Mouse (Mus musculus): ENCODE data around the gene Dusp1. TPM values are rescaled to one million over a fixed set of nuclear protein-coding genes. Genes with fewer than 3 reads are reported as not detected.

Gene Dusp1
- total RNA-seq, 2 experiments from 2014 or later: 43.8 to 46.4 TPM

- DNase-seq (ENCODE audit: low spot score in 2 of 2): no peak
These were observed 1.5 kb upstream of the Dusp1 start for GRCm38 (mm10) chr17:26563476-26563875.

- DNase-seq (ENCODE audit: low spot score in 2 of 2): no peak
These were observed 364 bp upstream of the Dusp1 start for GRCm38 (mm10) chr17:26562292-26562691.

DNA sequence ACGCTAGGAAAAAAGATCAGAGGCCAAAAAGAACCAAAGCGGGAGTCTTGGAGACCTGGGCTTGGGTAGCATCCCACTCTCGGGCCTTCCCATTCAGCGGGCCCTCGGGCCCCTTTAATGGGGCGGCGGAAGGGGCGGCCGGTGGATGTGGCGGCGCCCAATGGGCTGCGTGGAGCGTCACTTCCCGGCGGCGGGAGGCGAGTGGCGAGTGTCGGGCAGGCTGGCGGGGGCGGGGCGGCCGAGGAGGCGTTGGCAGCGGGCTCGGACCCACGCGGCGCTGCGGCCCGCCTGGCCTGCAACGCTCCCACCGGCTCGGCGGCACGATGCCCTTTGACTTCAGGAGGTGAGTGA is 663 bp downstream of the Dusp1 start, which contains the start of gene Ergic1:
Gene Ergic1 (plus strand): TSS at position 200 of the 351 bp plus-strand sequence.
- peak; percentile 82 to 87 for DNase-seq (ENCODE audit: low spot score in 2 of 2)

DNA sequence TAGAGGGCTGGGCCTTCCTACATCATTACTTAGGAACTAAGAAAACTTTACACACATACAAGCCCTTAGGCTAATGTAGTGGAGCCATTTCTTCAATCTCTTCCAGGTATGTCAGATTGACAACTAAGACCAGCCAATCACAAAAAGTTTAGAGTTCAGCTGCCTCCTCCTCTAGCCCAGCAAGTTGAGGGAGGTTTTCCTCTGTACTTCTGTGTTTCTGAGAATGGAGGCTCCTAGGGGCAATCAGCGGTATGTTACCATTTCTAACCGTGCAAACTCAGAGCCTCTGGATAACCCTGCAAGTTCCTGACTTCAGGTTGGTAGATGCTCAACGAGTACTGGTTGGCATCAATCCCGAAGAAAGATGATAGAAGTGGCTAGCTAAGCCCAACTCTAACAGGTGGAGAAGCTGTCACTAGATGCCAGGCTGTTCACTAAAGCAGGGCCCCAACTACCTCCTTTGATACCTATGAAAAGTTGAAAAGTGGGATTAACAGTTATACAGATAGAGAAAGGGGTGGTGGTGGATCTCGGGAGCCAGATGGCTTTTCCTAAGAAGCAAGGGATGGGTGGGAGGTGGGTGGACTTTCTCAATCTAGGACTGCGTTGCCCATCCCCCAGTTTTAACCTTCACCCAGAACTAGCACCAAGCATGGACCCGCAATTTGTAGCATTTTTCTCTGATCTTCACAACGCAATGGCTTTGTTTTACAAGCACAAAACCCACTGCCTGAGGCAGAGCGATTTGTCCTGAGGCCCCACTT is 1.2 kb downstream of the Dusp1 start:
- no peak for DNase-seq (ENCODE audit: low spot score in 2 of 2)

- DNase-seq (ENCODE audit: low spot score in 2 of 2): no peak
These were observed 8.9 kb downstream of the Dusp1 start for GRCm38 (mm10) chr17:26553033-26553432.

DNA sequence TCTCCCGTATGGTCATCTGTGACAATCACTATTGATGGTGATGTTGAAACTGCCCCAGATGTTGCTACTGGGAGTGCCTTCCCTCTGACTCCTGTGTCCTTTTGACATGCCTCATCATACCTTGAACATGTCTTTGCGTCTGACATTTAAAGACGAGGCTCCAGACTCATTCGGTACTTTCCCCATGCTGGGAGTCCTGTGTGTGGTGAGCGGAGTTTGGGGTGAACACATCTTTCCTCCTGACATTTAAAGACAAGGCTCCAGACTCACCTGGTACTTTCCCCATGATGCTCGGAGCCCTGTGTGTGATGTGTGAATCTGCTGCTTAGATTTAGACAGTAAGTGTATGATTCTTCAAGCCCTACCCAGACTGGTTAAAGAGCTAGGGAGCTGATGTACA is 10.8 kb downstream of the Dusp1 start:
- DNase-seq (ENCODE audit: low spot score in 2 of 2): no peak

- no peak for DNase-seq (ENCODE audit: low spot score in 2 of 2)
These were observed 12.6 kb downstream of the Dusp1 start for GRCm38 (mm10) chr17:26549148-26549809.

DNA sequence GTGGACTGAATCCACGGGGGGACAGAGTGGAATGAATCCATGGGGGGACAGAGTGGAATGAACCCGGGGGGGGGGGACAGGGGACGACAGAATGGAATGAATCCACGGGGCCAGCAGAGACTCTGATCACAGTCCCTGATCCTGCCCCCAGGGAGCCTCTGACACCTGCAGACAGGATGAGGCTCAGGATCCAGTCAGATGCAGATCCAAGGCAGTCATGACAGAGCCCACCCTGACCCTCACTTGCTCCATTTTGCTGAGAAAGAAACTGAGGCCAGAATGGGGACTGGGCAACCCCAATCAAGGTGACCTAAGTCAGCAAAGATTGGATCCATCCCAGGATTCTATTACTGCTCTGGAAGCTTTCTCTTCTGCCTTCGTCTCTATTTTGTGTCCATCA is 13.4 kb downstream of the Dusp1 start:
- no peak for DNase-seq (ENCODE audit: low spot score in 2 of 2)

- no peak for DNase-seq (ENCODE audit: low spot score in 2 of 2)
These were observed 14.2 kb downstream of the Dusp1 start for GRCm38 (mm10) chr17:26547771-26548170.

- DNase-seq (ENCODE audit: low spot score in 2 of 2): no peak
These were observed 17.5 kb downstream of the Dusp1 start for GRCm38 (mm10) chr17:26544319-26544963.

DNA sequence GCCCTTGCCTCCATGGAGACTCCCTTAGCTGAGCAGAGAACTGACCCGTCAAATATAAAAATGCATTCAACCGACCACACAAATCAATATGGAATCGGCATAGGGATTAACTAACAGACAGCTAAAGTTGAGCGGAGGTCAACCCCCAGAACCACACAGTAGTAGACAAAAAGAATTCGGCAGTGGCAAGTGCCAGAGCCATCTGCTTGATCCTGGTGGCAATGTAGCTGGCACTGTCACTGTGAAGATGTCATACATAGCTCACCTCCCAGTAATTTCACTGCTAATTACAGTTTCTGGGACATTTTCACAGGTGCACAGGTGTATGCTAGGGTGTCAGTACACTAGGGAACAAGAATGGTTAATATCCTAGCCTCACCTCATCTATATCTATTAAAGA is 21.8 kb downstream of the Dusp1 start:
- DNase-seq (ENCODE audit: low spot score in 2 of 2): no peak

GRCm38 (mm10) chr17:26537722-26538471 is 24.0 kb downstream of the Dusp1 start:
- no peak for DNase-seq (ENCODE audit: low spot score in 2 of 2)

GRCm38 (mm10) chr17:26535251-26536136 is 26.4 kb downstream of the Dusp1 start:
- no peak for DNase-seq (ENCODE audit: low spot score in 2 of 2)

- no peak for DNase-seq (ENCODE audit: low spot score in 2 of 2)
These were observed 27.2 kb downstream of the Dusp1 start for GRCm38 (mm10) chr17:26534695-26535094.

- no peak for DNase-seq (ENCODE audit: low spot score in 2 of 2)
These were observed 28.0 kb downstream of the Dusp1 start for GRCm38 (mm10) chr17:26533871-26534372.

GRCm38 (mm10) chr17:26532476-26533045 is 29.4 kb downstream of the Dusp1 start:
- no peak for DNase-seq (ENCODE audit: low spot score in 2 of 2)

- DNase-seq (ENCODE audit: low spot score in 2 of 2): no peak
These were observed 30.4 kb downstream of the Dusp1 start for GRCm38 (mm10) chr17:26531395-26532027.

GRCm38 (mm10) chr17:26530590-26531081 is 31.3 kb downstream of the Dusp1 start:
- no peak for DNase-seq (ENCODE audit: low spot score in 2 of 2)

- DNase-seq (ENCODE audit: low spot score in 2 of 2): no peak
These were observed 32.1 kb downstream of the Dusp1 start for GRCm38 (mm10) chr17:26529791-26530241.

Measured in adrenal gland, postnatal 4 days (tissue).